Mouse (Mus musculus) thymus, adult 2 months (tissue): ENCODE measurements around the gene P3h1.

Experiments
- CTCF ChIP-seq: fragments of 200-500 bp; IDR thresholded peaks from 2 replicates; pipeline ENCODE4 v1.5.1; 2012; ENCODE audit warnings: mild to moderate bottlenecking, control low read depth, low read length, moderate library complexity, borderline replicate concordance; ENCODE audit not compliant: control insufficient read depth, poor library complexity, insufficient read depth; ENCODE audit errors: extremely low read depth
- POLR2A ChIP-seq: fragments of 200-500 bp; IDR thresholded peaks from 2 replicates; pipeline ENCODE4 v1.6.1; 2012; ENCODE audit warnings: mild to moderate bottlenecking, low read length, control low read depth, moderate library complexity; ENCODE audit not compliant: control insufficient read depth, poor library complexity, insufficient read depth; ENCODE audit errors: extremely low read depth

GRCm38 (mm10) chr4:119261087-119261713 is 28.5 kb downstream of the P3h1 start:
- TF ChIP-seq POLR2A (no peak), CTCF (no peak)
